8 mouse cellular contexts compared by ENCODE assay signal in the genomic region with DNA sequence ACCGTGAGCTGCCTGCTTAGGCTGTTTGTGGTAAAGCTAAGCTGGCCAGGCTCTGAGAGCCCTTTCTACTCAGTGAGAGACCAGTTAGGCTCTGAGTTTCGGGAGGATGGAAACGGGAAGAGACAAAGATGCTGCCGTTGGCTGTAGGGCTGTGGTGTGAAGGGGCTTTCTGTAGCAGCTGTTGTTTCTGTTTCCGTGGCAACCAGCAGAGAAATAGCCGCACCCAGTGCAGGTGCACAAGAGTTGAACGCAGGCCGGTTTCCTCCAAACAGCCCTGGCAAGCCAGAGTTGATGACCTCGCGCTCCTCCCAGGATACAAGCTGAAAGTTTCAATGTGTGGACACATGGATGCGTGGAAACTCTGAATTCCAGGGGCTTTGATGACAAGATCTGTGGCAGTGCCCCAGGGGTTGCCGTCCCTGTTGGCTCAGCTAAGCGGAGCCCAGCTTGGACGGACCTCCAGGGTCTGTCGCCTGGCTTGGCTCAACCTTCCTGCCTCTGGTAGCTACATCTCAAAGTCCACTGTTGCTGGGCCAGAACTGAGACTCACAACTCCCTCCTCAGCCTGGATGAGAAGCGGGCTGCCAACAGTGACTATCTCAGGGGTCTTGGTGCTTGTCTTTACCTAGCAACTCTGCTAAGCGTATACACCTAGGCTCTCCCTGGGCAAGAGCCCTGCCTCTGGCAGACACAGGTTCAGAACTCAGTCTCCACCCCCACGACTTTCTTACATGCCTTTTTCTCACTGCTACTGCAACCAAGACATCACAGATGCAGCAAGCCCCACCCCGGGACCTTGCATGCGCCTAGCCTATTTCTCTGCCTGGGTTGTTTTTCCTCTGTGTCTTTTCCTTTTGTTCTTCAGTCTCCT.
DNase-seq lines count a peak whose midpoint lies in the region; ATAC-seq and TF ChIP-seq lines count a peak whose summit lies in the region.

No protein-coding gene starts in this region.

- H3K4me1 ChIP-seq in embryonic facial prominence, embryonic 11.5 days (ENCODE audit: control insufficient read depth, insufficient read depth, low read length), result no peaks in the 10 kb centered on the region
- H3K4me1 ChIP-seq in heart, postnatal 0 days (ENCODE audit: control insufficient read depth, insufficient read depth), result peaks cover 18% of the 10 kb centered on the region; the same call in 1 of the 2 replicates

- no peaks in the 10 kb centered on the region for H3K9me3 ChIP-seq in embryonic facial prominence, embryonic 11.5 days (replicated peaks; ENCODE audit: control insufficient read depth, low read length)
- H3K9me3 ChIP-seq in heart, postnatal 0 days (replicated peaks; ENCODE audit: control insufficient read depth, low read length), result no peaks in the 10 kb centered on the region

- no peak for TF ChIP-seq EP300 in heart, postnatal 0 days (IDR thresholded peaks at IDR 0.05; ENCODE audit: low read depth)

- WGBS in embryonic facial prominence, embryonic 11.5 days, result 55% methylated on average over 20 of the region's 20 CpGs
- WGBS in heart, postnatal 0 days, result 56% methylated on average over 20 of the region's 20 CpGs

- H3ac ChIP-seq in myocyte (ENCODE audit: control insufficient read depth, insufficient read length), result no peak overlapping the region

- H3K27ac ChIP-seq in embryonic facial prominence, embryonic 11.5 days (replicated peaks; ENCODE audit: low read depth, low read length), result no peak overlapping the region
- H3K27ac ChIP-seq in heart, postnatal 0 days (ENCODE audit: low read depth), result peak overlapping the region; percentile 65; the same call in 1 of the 2 replicates

- H3K36me3 ChIP-seq in embryonic facial prominence, embryonic 11.5 days (replicated peaks; ENCODE audit: control insufficient read depth, insufficient read depth, low read depth, low read length), result no peaks in the 10 kb centered on the region
- H3K36me3 ChIP-seq in heart, postnatal 0 days (replicated peaks; ENCODE audit: control insufficient read depth, insufficient read depth, low read length), result no peaks in the 10 kb centered on the region
- H3K36me3 ChIP-seq in myocyte (ENCODE audit: control insufficient read depth, insufficient read depth), result no peaks in the 10 kb centered on the region

- TF ChIP-seq CTCF in heart, postnatal 0 days (IDR thresholded peaks at IDR 0.05; ENCODE audit: low read depth), result no peak

- no peak overlapping the region for H3K4me3 ChIP-seq in embryonic facial prominence, embryonic 11.5 days (ENCODE audit: low read depth, low read length)
- H3K4me3 ChIP-seq in heart, postnatal 0 days (ENCODE audit: low read depth, low read length), result no peak overlapping the region
- no peak overlapping the region for H3K4me3 ChIP-seq in myocyte

- no peak for TF ChIP-seq POLR2A in myocyte (IDR thresholded peaks at IDR 0.05; ENCODE audit: insufficient read length, low read depth)

- no peak for ATAC-seq in embryonic facial prominence, embryonic 11.5 days (replicated peaks; ENCODE audit: insufficient number of reproducible peaks, low FRiP score, low TSS enrichment, low read depth)
- peak; percentile 28; the same call in 1 of the 2 replicates for ATAC-seq in heart, postnatal 0 days (ENCODE audit: insufficient read depth, low read depth)

- no peak overlapping the region for H3K4me2 ChIP-seq in embryonic facial prominence, embryonic 11.5 days (ENCODE audit: low read depth, low read length)
- peak overlapping the region; percentile 8; the same call in 1 of the 2 replicates for H3K4me2 ChIP-seq in heart, postnatal 0 days (ENCODE audit: low read depth, low read length)
- H3K4me2 ChIP-seq in myocyte (ENCODE audit: low read depth), result no peak overlapping the region

- H3K9ac ChIP-seq in embryonic facial prominence, embryonic 11.5 days (replicated peaks; ENCODE audit: low read length), result no peak overlapping the region
- H3K9ac ChIP-seq in heart, postnatal 0 days (replicated peaks; ENCODE audit: low read depth, low read length), result no peak overlapping the region

- DNase-seq in cerebellum, postnatal 14 days, result peak; percentile 34 to 42
- no peak for DNase-seq in cerebellum, adult 8-10 months
- DNase-seq in embryonic facial prominence, embryonic 11.5 days (ENCODE audit: low spot score), result peak; percentile 54
- DNase-seq in heart, postnatal 0 days (ENCODE audit: low spot score), result peak; percentile 34
- peak; percentile 44 to 63 for DNase-seq in kidney, postnatal 4 days
- DNase-seq in thymus, postnatal 0 days (ENCODE audit: low spot score), result peak; percentile 95
- DNase-seq in frontal cortex, postnatal 14 days (ENCODE audit: low spot score in 2 of 2), result no peak

- H3K79me2 ChIP-seq in myocyte (ENCODE audit: control insufficient read depth, insufficient read depth), result no peaks in the 10 kb centered on the region

- no peaks in the 10 kb centered on the region for H3K27me3 ChIP-seq in embryonic facial prominence, embryonic 11.5 days (ENCODE audit: control insufficient read depth, insufficient read depth, low read length)
- H3K27me3 ChIP-seq in heart, postnatal 0 days (ENCODE audit: control insufficient read depth, insufficient read depth, low read length), result no peaks in the 10 kb centered on the region
- H3K27me3 ChIP-seq in myocyte (ENCODE audit: control insufficient read depth, insufficient read depth, insufficient read length), result no peaks in the 10 kb centered on the region

TF ChIP-seq in myocyte, 11 proteins besides CTCF, POLR2A, EP300 and RAD21:
- no peak for TF ChIP-seq CEBPB (IDR thresholded peaks at IDR 0.05; ENCODE audit: insufficient read depth, poor library complexity, severe bottlenecking)
- peak in 2 of 3 experiments; percentile 36 to 49 for TF ChIP-seq MYOD1 (IDR thresholded peaks at IDR 0.05; ENCODE audit: control insufficient read depth in 1 of 3, insufficient read length in 2 of 3, low read depth in 2 of 3)
TF ChIP-seq in myocyte: peak in this region for 1.

Comparison
In these comparisons a context has a peak if more than half of its experiments do, and no peak if none do; other contexts are left out.
1. DNase-seq: peak in cerebellum, postnatal 14 days (2 of 2), embryonic facial prominence, embryonic 11.5 days (single experiment), heart, postnatal 0 days (single experiment), kidney, postnatal 4 days (2 of 2) and thymus, postnatal 0 days (single experiment); none in cerebellum, adult 8-10 months (single experiment) and frontal cortex, postnatal 14 days (0 of 2).